Mouse (Mus musculus): ENCODE measurements around the gene Nrbp1.

GRCm38 (mm10) chr5:31198616-31199320, 41.9 kb upstream of the Nrbp1 start:
- TF ChIP-seq CTCF (IDR thresholded peaks at IDR 0.05; ENCODE audit: borderline replicate concordance, insufficient read depth, low read depth, low read length) = no peak
- TF ChIP-seq POLR2A (IDR thresholded peaks at IDR 0.05; ENCODE audit: borderline replicate concordance, insufficient read depth, low read length) = no peak

All from cerebellum, adult 2 months (tissue).